Mouse (Mus musculus) adrenal gland, postnatal 25 days (tissue): ENCODE measurements around the gene Sntn. TPM values are rescaled to one million over a fixed set of nuclear protein-coding genes. Genes with fewer than 3 reads are reported as not detected.

Source experiments
- DNase-seq: peaks from one replicate; pipeline ENCODE4 v3.0.0; 2021; ENCODE audit warnings: mixed read lengths
- long read RNA-seq: library from polyadenylated mRNA; stranded (forward); transcript quantifications from one replicate; pipeline ENCODE4 v2.0.0, GENCODE M21; 2021
- total RNA-seq: library from RNA; stranded (reverse); gene quantifications from 2 replicates; pipeline ENCODE4 v1.2.3, GENCODE M21; 2021

Sntn gene
- total RNA-seq: not detected in 2 replicates
- long read RNA-seq: 0 reads

DNA sequence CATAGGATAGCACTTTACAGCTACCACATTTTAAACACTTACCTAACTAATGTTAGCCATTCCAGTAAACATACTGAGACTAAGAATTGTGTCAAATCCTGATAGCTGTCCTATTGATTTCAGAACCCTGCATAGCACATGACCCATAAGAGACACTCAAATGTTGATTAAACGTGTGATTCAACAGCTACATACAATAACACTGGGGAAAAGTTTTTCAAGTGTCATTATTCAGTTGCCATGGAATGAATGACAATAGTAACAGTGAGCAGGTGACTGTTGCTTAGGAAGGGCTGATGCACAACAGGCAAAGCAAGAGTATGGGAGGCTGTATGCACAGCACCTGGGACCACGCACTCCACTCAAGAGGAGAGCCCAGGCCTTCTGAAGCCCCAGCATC, at the start of gene Sntn:
TSS of gene Sntn (plus strand) at position 301 of the 400 bp plus-strand sequence.
- no peak for DNase-seq

DNA sequence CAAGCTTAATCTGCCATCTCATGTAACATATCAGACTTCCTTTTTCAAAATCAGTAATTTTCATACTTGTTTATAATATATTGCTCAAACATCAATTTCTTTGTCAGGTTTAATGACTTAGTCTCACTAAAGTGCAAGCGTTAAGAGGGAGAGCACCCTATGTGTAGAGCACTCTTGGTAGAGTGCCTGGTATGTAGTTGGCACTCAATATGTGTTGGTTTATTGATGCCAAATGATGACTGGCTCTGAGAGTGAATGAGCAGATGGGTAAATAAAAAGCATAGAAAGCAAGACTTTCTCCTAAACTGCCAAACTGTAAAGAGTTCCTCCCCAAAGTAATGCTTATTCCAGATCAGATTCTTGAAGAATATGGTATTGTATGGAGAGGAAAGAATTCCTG, 20.8 kb upstream of the Sntn start:
- DNase-seq: no peak

DNA sequence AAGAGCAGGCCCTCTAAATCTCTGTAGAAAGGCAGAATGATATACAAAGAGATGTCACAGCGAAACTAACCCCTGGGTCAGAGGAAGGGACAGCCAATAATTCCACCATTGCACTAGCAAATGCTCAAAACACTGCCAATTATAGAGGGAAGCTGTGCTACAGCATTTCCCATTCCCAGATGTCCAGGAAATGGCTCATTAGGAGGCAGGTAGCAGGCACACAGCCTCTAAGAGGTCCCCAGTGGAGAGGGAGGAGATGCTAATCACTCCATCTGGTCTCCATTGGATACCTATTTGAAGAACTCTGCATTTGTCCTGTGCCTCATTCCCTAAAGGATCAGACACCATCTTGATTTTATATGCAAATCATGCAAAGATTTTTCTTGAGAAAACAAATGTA, 19.6 kb upstream of the Sntn start:
- no peak for DNase-seq

DNA sequence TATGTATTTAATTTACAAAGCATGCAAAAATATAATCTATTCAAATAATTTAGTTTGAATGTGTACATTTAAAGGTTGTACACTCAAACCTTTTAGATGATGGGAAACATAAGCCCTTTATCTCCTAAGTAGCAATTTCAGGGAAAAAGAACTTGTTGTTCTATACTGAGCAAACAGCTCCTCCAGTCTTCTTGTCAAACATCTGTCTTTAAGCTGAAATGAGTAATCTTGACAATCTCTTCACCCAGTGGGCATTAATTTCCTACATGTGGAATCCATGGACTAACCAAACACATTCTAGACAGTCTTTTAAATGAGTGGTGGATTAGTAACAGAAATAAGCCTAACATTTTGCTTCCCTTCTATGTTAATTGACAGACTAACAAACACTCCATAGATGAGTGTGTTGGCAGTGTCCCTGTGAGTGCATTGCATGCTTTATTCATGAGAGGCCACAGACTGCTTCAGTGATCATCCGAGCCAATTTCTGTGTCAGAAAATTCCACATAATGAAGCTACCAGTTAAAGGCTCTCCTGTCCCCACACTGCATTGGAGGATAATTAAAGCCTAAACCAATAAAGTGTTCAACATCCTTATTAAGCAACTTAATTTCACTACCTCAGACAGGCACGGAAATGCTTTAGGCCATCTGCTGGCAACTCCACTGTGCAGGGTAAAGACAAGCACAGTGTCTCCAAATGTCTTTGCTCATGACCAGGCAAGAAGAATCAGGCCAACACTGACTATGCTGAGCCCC, 19.0 kb upstream of the Sntn start:
- no peak for DNase-seq

DNA sequence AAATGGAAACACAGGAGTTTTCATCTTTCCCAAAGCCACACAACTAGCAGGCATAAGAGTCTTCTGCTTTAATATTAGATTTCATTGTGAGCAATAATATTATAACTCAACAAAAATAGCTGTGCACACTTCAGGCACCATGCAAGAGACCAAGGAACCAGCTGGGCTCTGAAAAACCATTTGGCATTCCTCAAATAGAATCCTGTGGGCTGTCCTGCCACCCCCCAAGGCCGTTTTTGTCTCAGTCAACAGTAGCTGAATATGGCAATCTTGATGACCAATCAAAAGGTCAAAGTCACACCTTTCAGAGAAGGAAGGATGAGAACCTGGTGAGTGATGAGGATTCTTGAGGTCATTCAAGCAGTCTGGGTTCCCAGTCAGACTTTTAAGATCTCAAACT, 16.0 kb downstream of the Sntn start:
- no peak for DNase-seq

DNA sequence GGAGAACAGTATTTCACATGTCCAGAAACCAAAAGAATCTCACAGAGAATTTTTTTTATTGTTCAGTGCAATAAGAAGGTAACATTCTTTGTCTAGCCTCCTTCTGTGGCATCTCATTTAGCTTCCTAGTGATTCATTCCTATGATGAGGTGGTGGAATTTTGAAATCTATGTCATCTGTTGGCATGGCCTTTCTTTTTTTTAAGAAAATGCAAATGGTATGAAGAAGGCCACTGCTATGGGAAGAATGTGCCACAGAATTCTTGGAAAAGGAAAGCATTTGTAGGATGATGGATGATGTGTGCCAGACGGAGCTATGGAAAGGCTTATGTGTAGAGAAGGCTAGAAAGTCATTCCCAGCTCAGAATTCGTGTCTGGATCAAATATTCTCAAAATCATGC, 19.8 kb downstream of the Sntn start:
- DNase-seq: no peak

DNA sequence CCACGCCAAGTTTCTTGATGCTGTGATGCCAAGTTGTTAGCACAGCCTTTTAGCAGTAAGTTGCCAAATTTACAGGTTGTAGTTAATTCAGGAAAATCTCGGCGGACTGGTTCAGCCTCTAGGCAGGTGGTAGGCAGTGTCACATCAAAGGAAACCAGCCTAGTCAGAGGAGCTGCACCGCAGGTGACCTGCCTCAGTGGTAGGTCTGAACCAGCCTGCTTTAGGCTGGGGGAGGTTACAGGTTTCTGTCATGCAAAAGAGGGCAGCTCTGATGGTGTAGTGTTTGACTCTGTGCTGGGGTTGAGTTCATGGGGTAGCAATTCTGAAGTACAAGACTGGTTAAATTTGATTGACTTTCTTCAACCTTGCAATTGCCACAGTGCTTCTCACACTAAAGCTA, 61.6 kb downstream of the Sntn start:
- no peak for DNase-seq

Other genes starting within 250 kb of the Sntn start
- gene Gm281, start 243.6 kb downstream of the Sntn start, total RNA-seq: not detected in 2 replicates